Mouse (Mus musculus) liver, embryonic 14.5 days (tissue): ENCODE measurements around the gene Ak8.

Source experiments
- CTCF ChIP-seq: IDR thresholded peaks from 2 replicates; pipeline ENCODE4 v1.5.1; 2016; ENCODE audit warnings: antibody characterized with exemption, low read depth, control low read depth
- EP300 ChIP-seq: IDR thresholded peaks from 2 replicates; pipeline ENCODE4 v1.6.1; 2016; ENCODE audit warnings: antibody characterized with exemption, low read depth

GRCm38 (mm10) chr2:28787067-28787619, 87.2 kb downstream of the Ak8 start:
- no peak for TF ChIP-seq CTCF
- no peak for TF ChIP-seq EP300
